Mouse (Mus musculus) MEL (cell line): ENCODE measurements at regions not wholly inside any gene's neighbourhood (a gene's known extent, or its start where the extent isn't known, plus 50 kb on each side); places are given as distances from the start of the nearest gene placed in this dataset.

Source experiments
- DNase-seq: peaks from one replicate; pipeline ENCODE4 v3.0.0; 2011; ENCODE audit warnings: low read depth, low spot score
- H3K27ac ChIP-seq: 2 replicates; pipeline ENCODE4 v1.5.1; 2012; ENCODE audit warnings: low read depth, mild to moderate bottlenecking, control low read depth, low read length, moderate library complexity; ENCODE audit not compliant: control insufficient read depth
- H3K27me3 ChIP-seq, 2 experiments: fragments of 150-350 bp in 1 of 2; sonication (generic) in 1 of 2; 2 replicates each; pipeline ENCODE4 v1.6.1; 2012; ENCODE audit warnings: low read length in 2 of 2, mild to moderate bottlenecking in 2 of 2, improper control_type of control experiment in 1 of 2, moderate library complexity in 1 of 2; ENCODE audit not compliant: insufficient read depth in 2 of 2, control insufficient read depth in 1 of 2
- H3K36me3 ChIP-seq, 2 experiments: 2 replicates each; pipeline ENCODE4 v1.6.1; 2012 to 2014; ENCODE audit warnings: low read length in 2 of 2, improper control_type of control experiment in 1 of 2, inconsistent platforms in 1 of 2, mild to moderate bottlenecking in 1 of 2; ENCODE audit not compliant: insufficient read depth in 2 of 2, control insufficient read depth in 1 of 2
- H3K4me1 ChIP-seq, 2 experiments: fragments of 150-350 bp in 1 of 2; sonication (generic) in 1 of 2; 2 replicates each; pipeline ENCODE4 v1.6.1; 2012; ENCODE audit warnings: low read length in 2 of 2, improper control_type of control experiment in 1 of 2, mild to moderate bottlenecking in 1 of 2; ENCODE audit not compliant: insufficient read depth in 2 of 2, control insufficient read depth in 1 of 2
- H3K4me3 ChIP-seq, 2 experiments: fragments of 150-350 bp in 1 of 2; sonication (generic) in 1 of 2; 2 replicates each; pipeline ENCODE4 v1.5.1; 2012; ENCODE audit warnings: low read depth in 2 of 2, low read length in 2 of 2, mild to moderate bottlenecking in 2 of 2, moderate library complexity in 2 of 2, control low read depth in 1 of 2, improper control_type of control experiment in 1 of 2; ENCODE audit not compliant: control insufficient read depth in 1 of 2, insufficient read depth in 1 of 2
- H3K79me2 ChIP-seq: 2 replicates; pipeline ENCODE4 v1.6.1; 2012; ENCODE audit warnings: mild to moderate bottlenecking, low read length, moderate library complexity; ENCODE audit not compliant: control insufficient read depth, poor library complexity, insufficient read depth
- H3K9ac ChIP-seq: 2 replicates; pipeline ENCODE4 v1.6.1; 2012; ENCODE audit warnings: low read depth, mild to moderate bottlenecking, control low read depth, low read length, moderate library complexity; ENCODE audit not compliant: control insufficient read depth, poor library complexity, severe bottlenecking
- H3K9me3 ChIP-seq: fragments of 150-350 bp; sonication (generic); replicated peaks from 2 replicates; pipeline ENCODE4 v1.6.1; 2012; ENCODE audit warnings: mild to moderate bottlenecking, low read length, improper control_type of control experiment, moderate library complexity; ENCODE audit not compliant: insufficient read depth
- BHLHE40 ChIP-seq: IDR thresholded peaks from 2 replicates; pipeline ENCODE4 v1.6.1; 2012; ENCODE audit warnings: low read depth, mild to moderate bottlenecking, inconsistent platforms, low read length, improper control_type of control experiment, borderline replicate concordance
- CHD2 ChIP-seq: IDR thresholded peaks from 2 replicates; pipeline ENCODE4 v1.6.1; 2011; ENCODE audit warnings: low read length, improper control_type of control experiment
- ELF1 ChIP-seq: IDR thresholded peaks from 2 replicates; pipeline ENCODE4 v1.6.1; 2014; ENCODE audit warnings: low read depth, mild to moderate bottlenecking, inconsistent platforms, low read length, improper control_type of control experiment, moderate library complexity
- EP300 ChIP-seq, 2 experiments: IDR thresholded peaks; 2 replicates each; pipeline ENCODE4 v1.6.1; 2011; ENCODE audit warnings: improper control_type of control experiment in 2 of 2, low read length in 2 of 2, low read depth in 1 of 2, mild to moderate bottlenecking in 1 of 2
- ETS1 ChIP-seq: IDR thresholded peaks from 2 replicates; pipeline ENCODE4 v1.6.1; 2012; ENCODE audit warnings: low read depth, mild to moderate bottlenecking, inconsistent platforms, low read length, improper control_type of control experiment, moderate library complexity
- GABPA ChIP-seq: IDR thresholded peaks from 2 replicates; pipeline ENCODE4 v1.6.1; 2012; ENCODE audit warnings: low read depth, mild to moderate bottlenecking, inconsistent platforms, low read length, improper control_type of control experiment, moderate library complexity
- GATA1 ChIP-seq: IDR thresholded peaks from 2 replicates; pipeline ENCODE4 v1.6.1; 2011; ENCODE audit warnings: low read depth, low read length, improper control_type of control experiment
- KAT2A ChIP-seq: conservative IDR thresholded peaks from 2 replicates; pipeline ENCODE4 v1.6.1; 2012; ENCODE audit warnings: low read depth, low read length, improper control_type of control experiment, inconsistent platforms
- MAFK ChIP-seq: IDR thresholded peaks from 2 replicates; pipeline ENCODE4 v1.6.1; 2011; ENCODE audit warnings: low read depth, mild to moderate bottlenecking, low read length, improper control_type of control experiment, borderline replicate concordance
- MAX ChIP-seq: IDR thresholded peaks from 2 replicates; pipeline ENCODE4 v1.6.1; 2011; ENCODE audit warnings: low read length, improper control_type of control experiment
- MEF2A ChIP-seq: IDR thresholded peaks from 2 replicates; pipeline ENCODE4 v1.6.1; 2014; ENCODE audit warnings: low read depth, mild to moderate bottlenecking, inconsistent platforms, low read length, improper control_type of control experiment; ENCODE audit not compliant: poor library complexity, insufficient replicate concordance, severe bottlenecking; ENCODE audit errors: extremely low read depth
- MYB ChIP-seq: IDR thresholded peaks from 2 replicates; pipeline ENCODE4 v1.6.1; 2011; ENCODE audit warnings: mild to moderate bottlenecking, low read depth, low read length, improper control_type of control experiment
- NELFE ChIP-seq: IDR thresholded peaks from 2 replicates; pipeline ENCODE4 v1.6.1; 2011; ENCODE audit warnings: low read depth, low read length, improper control_type of control experiment
- NRF1 ChIP-seq: IDR thresholded peaks from 2 replicates; pipeline ENCODE4 v1.6.1; 2014; ENCODE audit warnings: low read depth, mild to moderate bottlenecking, inconsistent platforms, low read length, improper control_type of control experiment, moderate library complexity; ENCODE audit not compliant: poor library complexity, insufficient read depth, severe bottlenecking
- POLR2A ChIP-seq, 2 experiments: IDR thresholded peaks; 2 replicates each; pipeline ENCODE4 v1.6.1; 2011 to 2012; ENCODE audit warnings: low read length in 2 of 2, mild to moderate bottlenecking in 2 of 2, control low read depth in 1 of 2, improper control_type of control experiment in 1 of 2, low read depth in 1 of 2, moderate library complexity in 1 of 2; ENCODE audit not compliant: control insufficient read depth in 1 of 2, insufficient read depth in 1 of 2, poor library complexity in 1 of 2
- TAL1 ChIP-seq: IDR thresholded peaks from 2 replicates; pipeline ENCODE4 v1.6.1; 2012; ENCODE audit warnings: mild to moderate bottlenecking, inconsistent platforms, low read length, moderate library complexity, mixed read lengths
- UBTF ChIP-seq: IDR thresholded peaks from 2 replicates; pipeline ENCODE4 v1.6.1; 2012; ENCODE audit warnings: low read depth, mild to moderate bottlenecking, inconsistent platforms, low read length, improper control_type of control experiment, moderate library complexity, borderline replicate concordance; ENCODE audit not compliant: insufficient read depth
- USF1 ChIP-seq: IDR thresholded peaks from 2 replicates; pipeline ENCODE4 v1.6.1; 2014; ENCODE audit warnings: low read depth, mild to moderate bottlenecking, inconsistent platforms, low read length, improper control_type of control experiment, moderate library complexity
- ZC3H11A ChIP-seq: IDR thresholded peaks from 2 replicates; pipeline ENCODE4 v1.6.1; 2012; ENCODE audit warnings: low read depth, mild to moderate bottlenecking, inconsistent platforms, low read length, improper control_type of control experiment
- ZKSCAN1 ChIP-seq: IDR thresholded peaks from 2 replicates; pipeline ENCODE4 v1.6.1; 2012; ENCODE audit warnings: low read depth, mild to moderate bottlenecking, inconsistent platforms, low read length, improper control_type of control experiment, moderate library complexity
- ZMIZ1 ChIP-seq: IDR thresholded peaks from 2 replicates; pipeline ENCODE4 v1.6.1; 2012; ENCODE audit warnings: low read depth, mild to moderate bottlenecking, inconsistent platforms, low read length, improper control_type of control experiment, moderate library complexity

GRCm38 (mm10) chr6:3859942-3860586 lies 95.5 kb upstream of the Calcr start:
- Histone ChIP-seq H3K9ac (no peak overlapping the region), H3K27me3 (no peaks in the 10 kb centered on the region), H3K4me1 (no peaks in the 10 kb centered on the region), H3K36me3 (no peaks in the 10 kb centered on the region), H3K79me2 (no peaks in the 10 kb centered on the region), H3K27ac (no peak overlapping the region), H3K4me3 (no peak overlapping the region), H3K9me3 (no peaks in the 10 kb centered on the region)
- no peak for DNase-seq
- no peak for TF ChIP-seq MYB
- no peak for TF ChIP-seq MAFK
- no peak for TF ChIP-seq MEF2A
- no peak for TF ChIP-seq NRF1
- no peak for TF ChIP-seq NELFE
- TF ChIP-seq GATA1, result no peak
- TF ChIP-seq UBTF, result no peak
- no peak for TF ChIP-seq USF1
- TF ChIP-seq ZC3H11A, result no peak
- TF ChIP-seq ZKSCAN1, result no peak
- TF ChIP-seq TAL1, result no peak
- TF ChIP-seq ETS1, result no peak
- no peak for TF ChIP-seq KAT2A
- TF ChIP-seq GABPA, result no peak
- no peak for TF ChIP-seq ELF1
- TF ChIP-seq CHD2, result no peak
- no peak for TF ChIP-seq ZMIZ1

GRCm38 (mm10) chr6:3850146-3850545 lies 85.6 kb upstream of the Calcr start:
- Histone ChIP-seq H3K79me2 (no peaks in the 10 kb centered on the region), H3K27ac (no peak overlapping the region), H3K9ac (no peak overlapping the region), H3K9me3 (no peaks in the 10 kb centered on the region), H3K4me1 (no peaks in the 10 kb centered on the region), H3K27me3 (no peaks in the 10 kb centered on the region), H3K36me3 (no peaks in the 10 kb centered on the region), H3K4me3 (no peak overlapping the region)
- peak in 1 of 2 experiments; percentile 35; a peak in 1 of 4 replicates for TF ChIP-seq EP300 (IDR thresholded peaks at IDR 0.05; ENCODE audit: low read depth in 1 of 2, low read length in 2 of 2)
- TF ChIP-seq POLR2A (IDR thresholded peaks at IDR 0.05; ENCODE audit: control insufficient read depth in 1 of 2, insufficient read depth in 1 of 2, low read depth in 1 of 2, low read length in 2 of 2, poor library complexity in 1 of 2), result no peak
- peak; percentile 88 for TF ChIP-seq BHLHE40
- TF ChIP-seq MAX, result peak; percentile 45; the same call in 1 of the 2 replicates
- TF ChIP-seq USF1, result peak; percentile 70; the same call in 1 of the 2 replicates
- DNase-seq, result peak; percentile 25
